Mouse (Mus musculus) embryonic fibroblast, embryonic 13.5 days (primary cell): ENCODE data around the gene Mnd1. TPM values are rescaled to one million over a fixed set of nuclear protein-coding genes. Genes with fewer than 3 reads are reported as not detected.

ENCODE experiments used
- H3K27ac ChIP-seq: 2 replicates; pipeline ENCODE4 v1.5.1; 2012; ENCODE audit warnings: low read length, control low read depth, inconsistent platforms; ENCODE audit not compliant: insufficient read depth
- H3K4me1 ChIP-seq: 2 replicates; pipeline ENCODE4 v1.6.1; 2011; ENCODE audit warnings: low read length; ENCODE audit not compliant: control insufficient read depth, insufficient read depth
- H3K4me3 ChIP-seq: 2 replicates; pipeline ENCODE4 v1.5.1; 2011; ENCODE audit warnings: mild to moderate bottlenecking, control low read depth, low read length; ENCODE audit not compliant: insufficient read depth
- CTCF ChIP-seq: IDR thresholded peaks from 2 replicates; pipeline ENCODE4 v1.5.1; 2011; ENCODE audit warnings: mild to moderate bottlenecking, control low read depth, low read length, moderate library complexity, borderline replicate concordance; ENCODE audit not compliant: insufficient read depth
- POLR2A ChIP-seq: IDR thresholded peaks from 2 replicates; pipeline ENCODE4 v1.6.1; 2011; ENCODE audit warnings: low read depth, mild to moderate bottlenecking, control low read depth, low read length, moderate library complexity
- polyA plus RNA-seq: library from polyadenylated mRNA; stranded (reverse); fragments of >200 nt; gene quantifications from 2 replicates; pipeline ENCODE4 v1.2.4, GENCODE M21; 2011; ENCODE audit warnings: low read depth; ENCODE audit not compliant: missing spikeins, insufficient read length

Mnd1 gene
- polyA plus RNA-seq, 1 experiment: 5.4 TPM

DNA sequence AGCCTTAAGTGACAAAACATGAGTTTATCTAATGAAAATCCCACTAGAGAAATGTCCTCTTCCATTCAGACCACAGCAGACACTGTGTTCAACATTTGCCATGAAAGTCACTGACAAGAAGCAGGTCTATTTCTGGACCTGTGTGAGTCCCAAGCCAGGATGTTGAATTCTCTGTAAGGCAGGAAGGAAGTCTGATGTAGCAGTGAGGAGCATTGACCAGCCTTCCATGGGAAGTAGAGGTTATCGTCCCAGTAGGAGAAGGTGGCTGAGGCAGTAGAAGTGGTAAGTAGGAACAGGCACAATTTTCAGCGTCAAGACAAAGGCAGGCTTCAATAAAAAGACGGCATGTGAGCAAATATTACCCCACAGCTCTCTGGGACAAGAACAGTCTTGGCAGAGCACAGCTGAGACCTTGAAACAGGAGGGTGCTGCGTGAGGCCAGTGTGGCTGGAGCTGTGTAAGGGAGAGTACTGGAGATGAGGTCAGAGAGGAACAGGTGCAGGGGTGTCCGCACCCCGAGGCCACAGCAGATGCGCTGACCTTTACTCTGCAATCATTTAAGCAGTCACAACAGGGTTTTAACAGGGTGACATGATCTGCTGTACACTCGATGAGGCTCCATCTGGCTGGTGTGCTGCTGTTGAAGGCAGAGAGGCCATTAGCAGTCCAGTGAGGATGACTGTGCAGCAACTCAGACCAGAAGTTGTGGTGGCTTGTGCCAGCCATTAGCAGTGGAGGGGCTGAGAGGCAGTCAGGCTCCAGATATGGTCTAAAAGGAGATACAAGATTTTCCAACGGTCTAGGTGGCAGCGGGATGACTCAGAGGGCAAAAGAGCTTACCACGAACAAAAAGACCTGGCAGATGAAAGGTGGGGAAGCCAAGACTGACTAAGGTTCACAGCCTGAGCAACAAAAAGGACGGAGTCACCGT is 93.8 kb downstream of the Mnd1 start:
- TF ChIP-seq CTCF (no peak), POLR2A (no peak)
- Histone ChIP-seq H3K27ac (no peak overlapping the region), H3K4me1 (peaks cover 6% of the 10 kb centered on the region; the same call in 1 of the 2 replicates), H3K4me3 (no peak overlapping the region)

GRCm38 (mm10) chr3:84060946-84061345 is 94.6 kb downstream of the Mnd1 start:
- Histone ChIP-seq H3K4me1 (peaks cover 6% of the 10 kb centered on the region; the same call in 1 of the 2 replicates), H3K27ac (no peak overlapping the region), H3K4me3 (no peak overlapping the region)
- TF ChIP-seq CTCF: no peak
- TF ChIP-seq POLR2A: no peak

DNA sequence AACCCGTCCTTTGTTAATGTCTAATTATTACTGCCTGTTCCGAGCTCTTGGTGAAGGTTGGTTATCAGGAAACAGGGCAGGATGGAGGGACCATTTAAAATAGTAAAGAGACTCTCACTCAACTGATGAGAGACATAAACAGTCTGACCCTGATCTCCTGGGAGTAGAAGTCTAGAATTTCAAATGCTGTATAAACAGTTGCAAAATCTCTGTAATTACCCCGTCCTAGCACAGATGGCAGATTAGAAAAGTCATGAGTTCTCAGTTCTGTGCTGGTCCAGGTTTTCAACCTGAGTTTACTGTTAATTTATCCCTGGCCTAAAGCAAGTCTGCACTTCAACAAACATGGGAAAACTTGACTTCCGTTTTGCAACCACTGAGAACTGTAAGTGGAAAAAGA is 95.5 kb downstream of the Mnd1 start:
- no peak for TF ChIP-seq POLR2A
- TF ChIP-seq CTCF: no peak
- H3K4me1 ChIP-seq: peaks cover 6% of the 10 kb centered on the region; the same call in 1 of the 2 replicates
- no peak overlapping the region for H3K4me3 ChIP-seq
- H3K27ac ChIP-seq: peak overlapping the region; percentile 50

GRCm38 (mm10) chr3:84059676-84060075 is 95.9 kb downstream of the Mnd1 start:
- Histone ChIP-seq H3K27ac (peak overlapping the region; percentile 50), H3K4me3 (no peak overlapping the region), H3K4me1 (peaks cover 6% of the 10 kb centered on the region; the same call in 1 of the 2 replicates)
- no peak for TF ChIP-seq CTCF
- TF ChIP-seq POLR2A: no peak

GRCm38 (mm10) chr3:84059261-84059660 is 96.3 kb downstream of the Mnd1 start:
- peak overlapping the region; percentile 5 for H3K27ac ChIP-seq
- no peak overlapping the region for H3K4me3 ChIP-seq
- TF ChIP-seq POLR2A (no peak), CTCF (no peak)
- peaks cover 6% of the 10 kb centered on the region; the same call in 1 of the 2 replicates for H3K4me1 ChIP-seq

DNA sequence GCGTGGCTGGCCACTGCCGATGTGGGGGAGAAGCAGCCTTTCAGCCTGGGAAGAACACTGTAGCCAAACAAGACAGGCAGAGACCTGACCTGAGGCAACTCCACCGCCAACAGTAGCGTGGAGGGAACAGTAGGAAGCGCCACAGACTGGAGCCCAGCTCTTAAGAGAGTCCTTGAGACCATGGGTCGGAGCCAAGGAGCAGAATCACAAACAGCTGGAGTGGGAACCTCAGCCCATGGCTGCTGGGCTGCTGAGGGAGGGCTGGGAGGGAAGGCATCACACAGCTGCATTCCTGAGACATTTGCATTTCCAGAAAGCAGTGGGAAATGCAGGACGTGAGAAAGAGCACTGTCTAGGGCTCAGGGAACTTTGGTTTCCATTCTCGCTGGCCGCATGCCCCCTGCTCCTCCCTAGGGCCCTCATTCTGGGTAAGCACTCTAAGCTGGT is 106.8 kb downstream of the Mnd1 start:
- Histone ChIP-seq H3K4me1 (peaks cover 2% of the 10 kb centered on the region; the same call in 1 of the 2 replicates), H3K4me3 (no peak overlapping the region), H3K27ac (no peak overlapping the region)
- no peak for TF ChIP-seq POLR2A
- 0 out of 2 replicates have a peak, but pooled peaks have one; percentile 28 for TF ChIP-seq CTCF

DNA sequence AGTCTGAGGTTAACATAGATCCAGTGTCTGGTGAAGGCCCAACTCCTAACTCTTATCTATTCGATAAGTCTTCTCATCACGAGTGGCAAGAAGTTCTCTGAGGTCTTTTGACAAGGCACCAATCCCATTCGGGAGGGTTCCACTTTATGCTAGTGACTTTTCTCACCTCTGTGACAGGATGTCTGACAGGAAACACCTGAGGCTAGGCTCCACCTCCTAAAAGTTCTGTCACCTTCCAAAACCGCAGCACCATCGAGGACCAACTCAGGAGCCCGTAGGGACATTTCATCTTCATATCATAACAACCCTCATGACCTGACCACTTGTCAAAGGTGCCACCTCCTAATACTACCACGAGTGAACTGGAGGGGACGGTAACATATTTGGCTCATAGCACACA is 109.4 kb downstream of the Mnd1 start:
- no peak overlapping the region for H3K4me3 ChIP-seq
- no peak overlapping the region for H3K27ac ChIP-seq
- H3K4me1 ChIP-seq: peaks cover 2% of the 10 kb centered on the region; the same call in 1 of the 2 replicates
- TF ChIP-seq POLR2A (no peak), CTCF (no peak)

- TF ChIP-seq CTCF (no peak), POLR2A (no peak)
- Histone ChIP-seq H3K27ac (no peak overlapping the region), H3K4me1 (no peaks in the 10 kb centered on the region), H3K4me3 (no peak overlapping the region)
Measured at GRCm38 (mm10) chr3:84041739-84042138, 113.8 kb downstream of the Mnd1 start.

- TF ChIP-seq CTCF (no peak), POLR2A (no peak)
- H3K4me3 ChIP-seq: peak overlapping the region; percentile 61
- H3K27ac ChIP-seq: no peak overlapping the region
- H3K4me1 ChIP-seq: no peaks in the 10 kb centered on the region
Measured at GRCm38 (mm10) chr3:84040476-84041082, 115.0 kb downstream of the Mnd1 start.

GRCm38 (mm10) chr3:84039646-84040475 is 115.7 kb downstream of the Mnd1 start, which contains the start of gene Tmem131l:
Gene Tmem131l (minus strand): TSS chr3:84040175.
- no peak within 1 kb of the TSS for H3K27ac ChIP-seq
- H3K4me3 ChIP-seq: peak within 1 kb of the TSS; percentile 87
- H3K4me1 ChIP-seq: no peaks in the 10 kb centered on the region
- peak; percentile 76 for TF ChIP-seq POLR2A
- no peak for TF ChIP-seq CTCF
